Mouse (Mus musculus) embryonic fibroblast, embryonic 13.5 days (primary cell): ENCODE measurements around the gene Cxadr. TPM values are rescaled to one million over a fixed set of nuclear protein-coding genes. Genes with fewer than 3 reads are reported as not detected.

Experiments used
- H3K27ac ChIP-seq: 2 replicates; pipeline ENCODE4 v1.5.1; 2012; ENCODE audit warnings: low read length, control low read depth, inconsistent platforms; ENCODE audit not compliant: insufficient read depth
- H3K4me1 ChIP-seq: 2 replicates; pipeline ENCODE4 v1.6.1; 2011; ENCODE audit warnings: low read length; ENCODE audit not compliant: control insufficient read depth, insufficient read depth
- H3K4me3 ChIP-seq: 2 replicates; pipeline ENCODE4 v1.5.1; 2011; ENCODE audit warnings: mild to moderate bottlenecking, control low read depth, low read length; ENCODE audit not compliant: insufficient read depth
- CTCF ChIP-seq: IDR thresholded peaks from 2 replicates; pipeline ENCODE4 v1.5.1; 2011; ENCODE audit warnings: mild to moderate bottlenecking, control low read depth, low read length, moderate library complexity, borderline replicate concordance; ENCODE audit not compliant: insufficient read depth
- POLR2A ChIP-seq: IDR thresholded peaks from 2 replicates; pipeline ENCODE4 v1.6.1; 2011; ENCODE audit warnings: low read depth, mild to moderate bottlenecking, control low read depth, low read length, moderate library complexity
- polyA plus RNA-seq: library from polyadenylated mRNA; stranded (reverse); fragments of >200 nt; gene quantifications from 2 replicates; pipeline ENCODE4 v1.2.4, GENCODE M21; 2011; ENCODE audit warnings: low read depth; ENCODE audit not compliant: missing spikeins, insufficient read length

Cxadr gene
- polyA plus RNA-seq, 1 experiment: 14.2 TPM

DNA sequence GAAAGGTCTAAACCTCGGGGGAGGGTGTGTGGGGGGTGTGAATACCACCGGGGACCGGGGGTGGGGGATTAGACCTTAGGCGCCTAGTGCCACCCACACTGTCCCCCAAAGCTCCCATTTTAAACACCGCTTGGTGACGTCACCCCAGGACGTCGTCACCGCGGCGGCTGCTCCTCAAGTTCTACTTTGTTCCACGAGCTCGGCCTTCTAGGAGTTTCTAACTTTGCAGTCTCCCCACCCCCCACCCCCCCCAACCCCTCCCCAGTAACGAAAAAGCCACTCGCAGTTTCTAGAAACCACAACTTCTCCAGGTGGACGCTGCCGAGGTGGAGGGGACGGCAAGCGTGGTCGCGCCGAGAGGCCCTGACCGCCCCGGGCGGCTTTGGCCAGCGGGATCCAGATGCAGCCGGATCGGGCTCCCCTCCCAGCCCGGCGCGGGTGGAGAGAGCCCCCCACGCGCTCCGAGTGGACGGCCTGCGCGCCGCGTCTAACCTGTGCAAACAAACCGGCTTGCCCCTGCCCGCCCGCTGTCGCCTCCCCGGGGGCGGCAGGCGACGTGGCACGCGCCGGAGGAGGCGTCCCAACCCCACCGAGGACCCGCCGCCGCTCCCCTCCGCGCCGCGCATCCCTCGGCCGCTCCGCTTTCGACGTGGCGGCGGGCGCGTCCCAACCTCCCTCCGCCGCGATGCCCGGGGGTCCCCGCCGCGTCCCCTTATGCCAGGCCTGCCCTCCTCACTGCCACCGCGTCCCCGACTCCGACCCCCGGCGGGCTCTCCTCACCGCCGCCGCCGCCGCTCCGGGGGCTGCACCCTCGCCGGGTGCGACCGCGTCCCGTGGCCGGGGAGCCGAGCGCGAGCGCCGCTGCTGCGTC is 74.8 kb downstream of the Cxadr start:
- Histone ChIP-seq H3K4me1 (no peaks in the 10 kb centered on the region), H3K4me3 (peak overlapping the region; percentile 95), H3K27ac (no peak overlapping the region)
- TF ChIP-seq CTCF (no peak), POLR2A (no peak; the same call in 1 of the 2 replicates)

DNA sequence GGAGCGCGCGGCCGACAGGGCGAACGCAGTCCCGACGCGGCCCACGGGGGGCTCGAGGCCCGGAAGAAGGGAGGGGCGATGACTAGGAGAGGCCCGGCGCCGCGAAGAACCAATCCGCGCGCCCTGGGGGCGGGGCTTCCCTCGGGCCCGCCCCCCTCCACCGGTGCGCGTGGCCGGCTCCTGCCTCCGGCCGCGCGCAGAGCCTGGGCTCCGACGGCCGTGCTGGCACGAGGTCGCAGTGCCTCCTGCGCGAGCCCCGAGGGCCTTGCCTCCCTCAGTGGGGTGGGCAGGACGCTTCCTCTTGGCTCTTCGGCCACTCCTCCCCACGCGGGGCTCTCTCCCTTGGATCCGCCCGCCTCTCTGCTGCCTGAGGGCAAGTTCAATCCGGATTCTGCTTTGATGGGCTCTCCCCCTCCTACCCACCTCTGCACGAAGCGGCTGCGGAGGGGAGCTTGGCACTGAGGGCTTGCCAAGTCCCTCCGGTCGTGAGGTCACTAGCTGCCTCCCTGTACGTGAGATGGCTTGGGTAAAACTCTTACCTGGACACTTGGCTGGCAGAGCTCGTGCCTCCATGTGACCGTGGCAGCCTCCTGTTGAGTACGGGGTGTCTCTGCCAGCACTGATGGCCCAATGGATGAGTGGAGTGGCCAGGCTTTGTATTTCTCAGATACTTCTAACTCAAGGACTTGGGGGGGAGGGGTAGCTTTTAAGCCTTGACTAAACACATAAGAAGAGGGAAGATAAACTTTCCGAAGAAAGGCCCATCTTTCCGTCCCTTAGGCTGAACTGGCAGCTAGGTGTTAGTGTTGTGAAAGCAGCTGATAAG is 75.7 kb downstream of the Cxadr start, which contains the start of gene Btg3:
Gene Btg3 (minus strand): TSS at position 448 of the 826 bp plus-strand sequence.
- TF ChIP-seq CTCF (no peak), POLR2A (peak; percentile 84)
- H3K27ac ChIP-seq: no peak within 1 kb of the TSS
- no peaks in the 10 kb centered on the region for H3K4me1 ChIP-seq
- H3K4me3 ChIP-seq: peak within 1 kb of the TSS; percentile 95

DNA sequence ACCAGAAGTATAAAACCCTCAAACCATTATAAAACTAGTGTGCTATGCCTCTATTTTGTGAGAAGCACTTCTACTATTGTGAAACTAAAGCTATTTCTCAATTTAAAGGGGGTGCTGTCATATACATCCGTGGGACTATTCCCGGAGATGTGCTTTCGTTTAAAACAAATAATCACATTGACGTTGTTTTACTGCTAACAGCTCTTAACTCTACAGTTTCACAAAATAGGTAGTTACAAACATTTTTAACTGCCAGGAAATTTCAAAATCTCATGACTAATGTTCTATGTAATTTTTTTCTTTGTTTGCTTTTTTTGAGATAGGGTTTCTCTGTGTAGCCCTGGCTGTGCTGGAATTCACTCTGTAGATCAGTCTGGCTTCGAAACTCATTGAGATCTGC is 77.2 kb downstream of the Cxadr start:
- no peaks in the 10 kb centered on the region for H3K4me1 ChIP-seq
- no peak overlapping the region for H3K4me3 ChIP-seq
- H3K27ac ChIP-seq: no peak overlapping the region
- no peak for TF ChIP-seq CTCF
- TF ChIP-seq POLR2A: no peak

DNA sequence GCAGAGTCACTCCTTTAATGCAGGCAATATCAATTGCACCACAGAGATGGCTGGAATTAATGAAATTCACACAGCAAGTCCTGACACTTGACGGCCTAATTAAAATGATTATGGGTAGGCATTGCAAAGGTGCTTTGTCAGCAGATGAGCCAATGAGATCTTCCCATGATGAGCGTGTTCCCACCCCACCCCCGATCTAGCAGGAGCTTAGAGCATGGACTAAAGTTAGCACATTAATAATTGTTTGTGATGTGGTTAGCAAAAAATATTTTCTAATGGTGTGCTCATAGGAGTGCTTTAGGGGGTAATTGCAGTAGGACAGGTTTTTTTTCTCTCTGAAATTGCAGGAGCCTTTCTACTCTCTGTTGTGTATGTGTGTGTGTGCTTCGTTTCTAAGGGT is 87.8 kb downstream of the Cxadr start:
- Histone ChIP-seq H3K27ac (no peak overlapping the region), H3K4me3 (no peak overlapping the region), H3K4me1 (no peaks in the 10 kb centered on the region)
- TF ChIP-seq CTCF (no peak), POLR2A (no peak)

DNA sequence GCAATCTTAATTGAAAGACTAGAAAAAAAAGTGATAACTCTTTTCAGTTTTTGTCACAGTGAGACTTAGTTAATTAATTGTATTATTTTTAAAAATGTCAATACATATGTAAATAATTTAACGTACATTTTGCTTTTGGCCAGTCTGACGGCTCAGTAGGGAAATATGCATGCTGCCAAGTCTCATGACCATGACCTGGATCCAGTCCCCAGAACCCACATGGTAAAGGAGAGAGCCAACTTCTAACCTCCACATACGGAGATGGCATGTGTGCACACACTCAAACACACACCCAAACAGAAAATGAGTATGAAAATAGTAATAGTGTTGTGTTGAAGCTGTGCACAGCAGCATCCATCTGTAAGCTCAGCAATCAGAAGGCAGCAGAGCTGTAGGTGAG is 88.7 kb downstream of the Cxadr start:
- Histone ChIP-seq H3K27ac (no peak overlapping the region), H3K4me3 (no peak overlapping the region), H3K4me1 (no peaks in the 10 kb centered on the region)
- TF ChIP-seq CTCF: no peak

DNA sequence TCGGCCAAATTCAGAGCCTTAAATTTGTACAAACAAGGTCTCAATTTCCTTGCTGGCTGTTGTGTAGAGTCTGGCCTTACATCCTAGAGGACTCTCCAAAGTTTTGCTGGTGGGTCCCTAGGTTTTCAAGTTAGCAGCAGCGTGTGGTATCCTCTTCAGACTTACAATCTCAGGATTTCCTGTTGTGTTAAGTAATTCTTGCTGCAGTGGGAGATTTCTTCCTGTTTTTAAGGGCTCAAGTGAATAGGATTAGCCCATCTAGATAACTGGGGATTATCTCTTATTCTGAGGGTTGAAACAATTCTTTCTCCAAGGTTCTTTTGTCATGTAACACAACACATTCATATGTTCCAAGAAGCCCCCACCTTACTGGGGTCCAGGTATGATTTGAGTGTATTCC is 90.1 kb downstream of the Cxadr start:
- no peak for TF ChIP-seq POLR2A
- TF ChIP-seq CTCF: no peak
- Histone ChIP-seq H3K4me3 (no peak overlapping the region), H3K27ac (no peak overlapping the region), H3K4me1 (no peaks in the 10 kb centered on the region)

DNA sequence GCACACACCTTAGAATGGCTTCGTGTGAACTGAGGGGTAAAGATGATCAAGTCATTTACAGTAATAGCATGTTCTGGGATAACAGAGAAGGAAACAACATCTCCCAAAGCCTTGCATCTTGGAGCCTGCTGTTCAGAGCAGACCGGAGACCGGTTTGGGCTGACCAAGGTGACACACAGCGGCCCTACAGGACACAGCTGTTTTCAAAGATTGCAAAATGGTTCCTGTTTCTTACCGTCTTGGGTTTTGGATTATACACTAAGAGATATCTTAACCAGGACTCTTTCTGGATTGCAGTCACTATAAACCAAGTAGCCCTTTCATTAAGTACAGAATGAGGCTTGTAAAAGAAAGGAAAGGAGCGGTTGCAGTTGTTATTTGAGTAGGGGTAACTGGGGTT is 97.4 kb downstream of the Cxadr start:
- no peaks in the 10 kb centered on the region for H3K4me1 ChIP-seq
- TF ChIP-seq CTCF (no peak), POLR2A (no peak)

DNA sequence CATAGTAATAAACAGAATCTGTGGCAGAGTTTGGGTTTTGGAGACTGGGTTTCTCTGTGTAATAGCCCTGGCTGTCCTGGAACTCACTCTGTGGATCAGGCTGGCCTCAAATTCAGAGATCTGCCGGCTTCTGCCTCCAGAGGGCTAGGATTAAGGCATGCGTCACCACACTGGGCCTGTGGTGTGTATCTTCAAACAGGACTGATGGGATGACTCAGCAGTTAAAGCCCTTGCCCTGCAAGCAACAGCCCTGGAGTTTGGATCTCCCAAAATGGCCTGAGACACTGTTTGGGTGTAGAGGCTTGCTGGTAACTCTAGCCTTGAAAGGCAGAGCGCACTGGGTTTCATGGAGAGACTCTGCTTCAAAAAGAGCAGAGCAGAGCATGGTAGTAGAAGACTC is 98.1 kb downstream of the Cxadr start:
- Histone ChIP-seq H3K4me1 (no peaks in the 10 kb centered on the region), H3K27ac (no peak overlapping the region), H3K4me3 (no peak overlapping the region)
- TF ChIP-seq CTCF: no peak
- no peak for TF ChIP-seq POLR2A

More for the DNA sequence above, 97.4 kb downstream of the Cxadr start:
- Histone ChIP-seq H3K4me3 (no peak overlapping the region), H3K27ac (no peak overlapping the region)

DNA sequence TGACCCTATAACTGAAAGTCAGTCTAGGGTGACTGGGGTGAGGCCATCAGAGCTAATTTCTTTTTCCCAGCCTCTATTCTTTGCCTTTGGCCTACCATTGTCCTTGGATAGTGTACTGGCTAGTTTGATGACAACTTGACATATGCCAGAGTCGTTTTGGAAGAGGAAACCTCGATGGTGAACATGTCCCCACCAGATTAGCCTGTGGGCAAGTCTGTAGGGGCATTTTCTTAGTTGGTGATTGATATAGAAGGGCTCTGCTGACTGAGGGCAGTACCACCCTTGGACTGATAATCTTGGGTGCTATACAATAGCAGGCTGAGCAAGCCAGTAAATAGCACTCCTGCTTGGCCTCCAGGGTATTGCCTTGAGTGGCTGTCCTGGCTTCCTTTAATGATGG is 101.0 kb downstream of the Cxadr start:
- H3K4me3 ChIP-seq: no peak overlapping the region
- no peak overlapping the region for H3K27ac ChIP-seq
- no peak for TF ChIP-seq CTCF
- no peak for TF ChIP-seq POLR2A
- H3K4me1 ChIP-seq: no peaks in the 10 kb centered on the region

DNA sequence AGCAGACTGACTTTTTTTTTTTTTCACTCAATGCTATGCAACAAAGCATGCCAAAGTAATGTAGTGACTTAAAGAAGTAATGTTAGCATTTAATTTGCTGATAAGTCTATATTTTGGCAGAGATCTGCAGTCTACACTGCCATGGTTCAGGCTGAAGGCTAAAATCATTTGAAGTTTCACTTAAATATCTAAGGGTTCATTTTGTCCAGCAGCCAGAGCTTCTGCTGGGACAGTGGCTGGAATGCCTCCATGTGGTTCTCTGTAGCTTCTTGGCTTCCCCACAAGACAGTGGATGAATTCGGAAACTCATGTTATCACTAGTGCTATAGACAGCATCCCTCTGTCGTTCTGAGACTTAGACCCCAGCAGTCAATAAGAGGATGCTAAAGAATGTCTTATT is 105.4 kb downstream of the Cxadr start:
- Histone ChIP-seq H3K4me1 (no peaks in the 10 kb centered on the region), H3K27ac (no peak overlapping the region), H3K4me3 (no peak overlapping the region)
- TF ChIP-seq POLR2A (no peak), CTCF (no peak)
